In the genomic region with DNA sequence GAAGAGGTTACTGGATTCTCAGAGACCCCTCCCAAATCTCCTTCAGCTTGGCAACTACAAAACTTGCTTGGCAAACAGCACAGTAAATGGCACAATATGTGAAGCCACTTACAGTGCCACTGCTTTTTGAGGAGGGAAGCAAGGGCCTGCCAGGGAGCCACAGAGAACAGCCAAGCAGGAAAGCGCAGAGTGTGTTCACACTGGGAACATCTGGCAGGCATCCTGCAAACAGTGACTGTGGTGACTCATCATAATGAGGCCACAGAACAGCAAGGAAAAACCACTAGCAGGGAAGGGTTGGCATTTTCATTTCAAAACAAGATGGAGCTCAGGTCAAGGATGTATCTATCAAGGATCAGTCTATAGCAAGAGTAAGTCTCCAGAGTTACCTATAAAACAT, we compare ENCODE assay signal across 8 mouse cellular contexts. TPM values are rescaled to one million over a fixed set of nuclear protein-coding genes. Genes with fewer than 3 reads are reported as not detected.
DNase-seq lines count a peak whose midpoint lies in the region; ATAC-seq lines count a peak whose summit lies in the region.

No protein-coding gene starts in this region.

- H3K9ac ChIP-seq in forebrain, embryonic 16.5 days (replicated peaks; ENCODE audit: low read depth, low read length), result no peak overlapping the region
- H3K9ac ChIP-seq in forebrain, embryonic 12.5 days, result no peak overlapping the region
- H3K9ac ChIP-seq in intestine, embryonic 15.5 days, result no peak overlapping the region

- WGBS in forebrain, embryonic 16.5 days, result 44% methylated on average over 1 of the region's 1 CpGs
- WGBS in forebrain, embryonic 12.5 days, result 77% methylated on average over 1 of the region's 1 CpGs
- 31% methylated on average over 1 of the region's 1 CpGs for WGBS in intestine, embryonic 15.5 days

- no peaks in the 10 kb centered on the region for H3K9me3 ChIP-seq in forebrain, embryonic 16.5 days (ENCODE audit: control insufficient read depth, low read length)
- no peaks in the 10 kb centered on the region for H3K9me3 ChIP-seq in forebrain, embryonic 12.5 days
- no peaks in the 10 kb centered on the region for H3K9me3 ChIP-seq in intestine, embryonic 15.5 days

- H3K4me3 ChIP-seq in forebrain, embryonic 16.5 days (replicated peaks; ENCODE audit: low read length), result no peak overlapping the region
- H3K4me3 ChIP-seq in forebrain, embryonic 12.5 days (replicated peaks), result no peak overlapping the region
- no peak overlapping the region for H3K4me3 ChIP-seq in intestine, embryonic 15.5 days (replicated peaks)

- peak; percentile 50; the same call in 1 of the 2 replicates for ATAC-seq in forebrain, embryonic 16.5 days
- ATAC-seq in forebrain, embryonic 12.5 days (ENCODE audit: low FRiP score), result no peak
- ATAC-seq in intestine, embryonic 15.5 days, result peak; percentile 63

- H3K4me2 ChIP-seq in forebrain, embryonic 16.5 days (ENCODE audit: low read length), result no peak overlapping the region
- H3K4me2 ChIP-seq in forebrain, embryonic 12.5 days, result no peak overlapping the region
- H3K4me2 ChIP-seq in intestine, embryonic 15.5 days (replicated peaks), result no peak overlapping the region

- 0 out of 2 replicates have a peak, but pooled peaks cover 6% of the 10 kb centered on the region for H3K4me1 ChIP-seq in forebrain, embryonic 16.5 days (replicated peaks; ENCODE audit: control insufficient read depth, insufficient read depth, low read length)
- H3K4me1 ChIP-seq in forebrain, embryonic 12.5 days, result no peaks in the 10 kb centered on the region
- H3K4me1 ChIP-seq in intestine, embryonic 15.5 days (replicated peaks), result peaks cover 9% of the 10 kb centered on the region

- no peak overlapping the region for H3K27ac ChIP-seq in forebrain, embryonic 16.5 days (ENCODE audit: low read length)
- no peak overlapping the region for H3K27ac ChIP-seq in forebrain, embryonic 12.5 days
- no peak overlapping the region for H3K27ac ChIP-seq in intestine, embryonic 15.5 days

- intact Hi-C loops in left cerebral cortex, postnatal 14 days (cut with DNase I), result no loop called here

- peak; percentile 70 for DNase-seq in Muller cell, postnatal 12 days (ENCODE audit: inconsistent ontology term)
- DNase-seq in frontal cortex, postnatal 10 days (ENCODE audit: low spot score in 2 of 2), result peak; percentile 23 to 48
- DNase-seq in left cerebral cortex, postnatal 14 days (ENCODE audit: low spot score in 2 of 2), result peak; percentile 57 to 69
- DNase-seq in ovary, postnatal 36 days (ENCODE audit: low spot score), result peak; percentile 41
- DNase-seq in thymus, postnatal 25 days, result no peak

- no peaks in the 10 kb centered on the region for H3K36me3 ChIP-seq in forebrain, embryonic 16.5 days (ENCODE audit: control insufficient read depth, insufficient read depth)
- H3K36me3 ChIP-seq in forebrain, embryonic 12.5 days (replicated peaks), result no peaks in the 10 kb centered on the region
- H3K36me3 ChIP-seq in intestine, embryonic 15.5 days, result no peaks in the 10 kb centered on the region

- H3K27me3 ChIP-seq in forebrain, embryonic 16.5 days (replicated peaks; ENCODE audit: control insufficient read depth, insufficient read depth, low read length), result no peaks in the 10 kb centered on the region
- H3K27me3 ChIP-seq in forebrain, embryonic 12.5 days, result no peaks in the 10 kb centered on the region
- H3K27me3 ChIP-seq in intestine, embryonic 15.5 days (replicated peaks), result no peaks in the 10 kb centered on the region

RNA-seq across cellular contexts. Expression of a gene that starts 30.8 kb away (rescaled TPM):
- polyA plus RNA-seq in forebrain, embryonic 16.5 days (2015; fragmentation: Nextera tagmentation; extraction: Ambion mirVana), result 61.5 and 61.6 TPM in 2 replicates
- 44.9 and 46.0 TPM in 2 replicates for polyA plus RNA-seq in forebrain, embryonic 12.5 days (2016; fragmentation: Nextera tagmentation; extraction: Ambion mirVana)
- 71.1 and 76.5 TPM in 2 replicates for polyA plus RNA-seq in intestine, embryonic 15.5 days (2015; fragmentation: Nextera tagmentation; extraction: Ambion mirVana)
- total RNA-seq in left cerebral cortex, postnatal 14 days (2021), result 100 to 1,000 TPM; 117 to 120 TPM
